Mouse (Mus musculus) lung, adult 2 months (tissue): ENCODE results near the gene Lsp1.

Experiments
- CTCF ChIP-seq: fragments of 200-500 bp; IDR thresholded peaks from 2 replicates; pipeline ENCODE4 v1.5.1; 2011; ENCODE audit warnings: mild to moderate bottlenecking, low read length, control low read depth; ENCODE audit not compliant: insufficient read depth
- POLR2A ChIP-seq: fragments of 200-500 bp; IDR thresholded peaks from 2 replicates; pipeline ENCODE4 v1.6.1; 2011; ENCODE audit warnings: low read depth, mild to moderate bottlenecking, control low read depth, low read length, borderline replicate concordance; ENCODE audit errors: extremely low read depth

- TF ChIP-seq CTCF = no peak
- TF ChIP-seq POLR2A = no peak
Measured at GRCm38 (mm10) chr7:142462594-142463078, 2.0 kb downstream of the Lsp1 start.
